Mouse (Mus musculus): Measurements from ENCODE around the gene Igfbp7. TPM values are rescaled to one million over a fixed set of nuclear protein-coding genes. Genes with fewer than 3 reads are reported as not detected.
A peak's percentile ranks its signal among the peaks of the same experiment; 100 is the strongest.

Igfbp7 gene
- total RNA-seq, 2 experiments from 2014 or later: 26.8 to 30.0 TPM

GRCm38 (mm10) chr5:77349971-77350658 is 57.7 kb downstream of the Igfbp7 start:
- DNase-seq: no peak

GRCm38 (mm10) chr5:77348901-77349300 is 58.9 kb downstream of the Igfbp7 start:
- DNase-seq: no peak

GRCm38 (mm10) chr5:77340033-77340432 is 67.8 kb downstream of the Igfbp7 start:
- no peak for DNase-seq

- no peak for DNase-seq
Observed at GRCm38 (mm10) chr5:77330154-77330553, 77.7 kb downstream of the Igfbp7 start.

GRCm38 (mm10) chr5:77324936-77325335 is 82.9 kb downstream of the Igfbp7 start:
- no peak for DNase-seq

- DNase-seq: no peak
Observed at GRCm38 (mm10) chr5:77314986-77315385, 92.9 kb downstream of the Igfbp7 start.

- no peak for DNase-seq
Observed at GRCm38 (mm10) chr5:77314206-77314605, 93.6 kb downstream of the Igfbp7 start.

GRCm38 (mm10) chr5:77309924-77310772 is 97.7 kb downstream of the Igfbp7 start, which contains the start of the genes Noa1 and Polr2b:
TSS of gene Noa1 (minus strand) at chr5:77310084.
TSS of gene Polr2b (plus strand) at chr5:77310147.
- peak; percentile 98 to 99 for DNase-seq

GRCm38 (mm10) chr5:77309051-77309906 is 98.6 kb downstream of the Igfbp7 start:
- no peak for DNase-seq

- DNase-seq: no peak
Observed at GRCm38 (mm10) chr5:77307821-77308553, 99.9 kb downstream of the Igfbp7 start.

GRCm38 (mm10) chr5:77301296-77301903 is 106.4 kb downstream of the Igfbp7 start:
- DNase-seq: no peak

GRCm38 (mm10) chr5:77299486-77299885 is 108.4 kb downstream of the Igfbp7 start:
- DNase-seq: no peak

Other genes starting within 250 kb of the Igfbp7 start
- gene Spink2, start 196.6 kb downstream of the Igfbp7 start, total RNA-seq (2021): not detected
- gene Rest, start 142.6 kb downstream of the Igfbp7 start, total RNA-seq (2021): 1 to 10 TPM; 4.1 to 4.4 TPM
- gene Noa1, start 98.0 kb downstream of the Igfbp7 start, total RNA-seq (2021): 10 to 100 TPM; 23.2 to 26.5 TPM
- 10 to 100 TPM; 48.8 to 50.4 TPM for gene Polr2b, start 97.9 kb downstream of the Igfbp7 start, total RNA-seq (2021)

Data from layer of hippocampus, postnatal 36 days (tissue).